Mouse (Mus musculus) MEL (cell line): ENCODE data around the gene Bcas3. TPM values are rescaled to one million over a fixed set of nuclear protein-coding genes. Genes with fewer than 3 reads are reported as not detected.

Source experiments
- DNase-seq: peaks from one replicate; pipeline ENCODE4 v3.0.0; 2011; ENCODE audit warnings: low read depth, low spot score
- H3K27ac ChIP-seq: 2 replicates; pipeline ENCODE4 v1.5.1; 2012; ENCODE audit warnings: low read depth, mild to moderate bottlenecking, control low read depth, low read length, moderate library complexity; ENCODE audit not compliant: control insufficient read depth
- H3K27me3 ChIP-seq, 2 experiments: fragments of 150-350 bp in 1 of 2; sonication (generic) in 1 of 2; 2 replicates each; pipeline ENCODE4 v1.6.1; 2012; ENCODE audit warnings: low read length in 2 of 2, mild to moderate bottlenecking in 2 of 2, improper control_type of control experiment in 1 of 2, moderate library complexity in 1 of 2; ENCODE audit not compliant: insufficient read depth in 2 of 2, control insufficient read depth in 1 of 2
- H3K36me3 ChIP-seq, 2 experiments: 2 replicates each; pipeline ENCODE4 v1.6.1; 2012 to 2014; ENCODE audit warnings: low read length in 2 of 2, improper control_type of control experiment in 1 of 2, inconsistent platforms in 1 of 2, mild to moderate bottlenecking in 1 of 2; ENCODE audit not compliant: insufficient read depth in 2 of 2, control insufficient read depth in 1 of 2
- H3K4me1 ChIP-seq, 2 experiments: fragments of 150-350 bp in 1 of 2; sonication (generic) in 1 of 2; 2 replicates each; pipeline ENCODE4 v1.6.1; 2012; ENCODE audit warnings: low read length in 2 of 2, improper control_type of control experiment in 1 of 2, mild to moderate bottlenecking in 1 of 2; ENCODE audit not compliant: insufficient read depth in 2 of 2, control insufficient read depth in 1 of 2
- H3K4me3 ChIP-seq, 2 experiments: fragments of 150-350 bp in 1 of 2; sonication (generic) in 1 of 2; 2 replicates each; pipeline ENCODE4 v1.5.1; 2012; ENCODE audit warnings: low read depth in 2 of 2, low read length in 2 of 2, mild to moderate bottlenecking in 2 of 2, moderate library complexity in 2 of 2, control low read depth in 1 of 2, improper control_type of control experiment in 1 of 2; ENCODE audit not compliant: control insufficient read depth in 1 of 2, insufficient read depth in 1 of 2
- H3K79me2 ChIP-seq: 2 replicates; pipeline ENCODE4 v1.6.1; 2012; ENCODE audit warnings: mild to moderate bottlenecking, low read length, moderate library complexity; ENCODE audit not compliant: control insufficient read depth, poor library complexity, insufficient read depth
- H3K9ac ChIP-seq: 2 replicates; pipeline ENCODE4 v1.6.1; 2012; ENCODE audit warnings: low read depth, mild to moderate bottlenecking, control low read depth, low read length, moderate library complexity; ENCODE audit not compliant: control insufficient read depth, poor library complexity, severe bottlenecking
- H3K9me3 ChIP-seq: fragments of 150-350 bp; sonication (generic); replicated peaks from 2 replicates; pipeline ENCODE4 v1.6.1; 2012; ENCODE audit warnings: mild to moderate bottlenecking, low read length, improper control_type of control experiment, moderate library complexity; ENCODE audit not compliant: insufficient read depth
- CHD1 ChIP-seq: IDR thresholded peaks from 2 replicates; pipeline ENCODE4 v1.6.1; 2012; ENCODE audit warnings: low read depth, mild to moderate bottlenecking, inconsistent platforms, low read length, improper control_type of control experiment
- CHD2 ChIP-seq: IDR thresholded peaks from 2 replicates; pipeline ENCODE4 v1.6.1; 2011; ENCODE audit warnings: low read length, improper control_type of control experiment
- CTCF ChIP-seq, 3 experiments: IDR thresholded peaks in 2 of 3; conservative IDR thresholded peaks in 1 of 3; 2 replicates each; pipeline ENCODE4 v1.5.1; 2011 to 2012; ENCODE audit warnings: low read length in 3 of 3, low read depth in 2 of 3, mild to moderate bottlenecking in 2 of 3, improper control_type of control experiment in 1 of 3, inconsistent platforms in 1 of 3, mixed read lengths in 1 of 3, moderate library complexity in 1 of 3; ENCODE audit not compliant: control insufficient read depth in 1 of 3, insufficient read depth in 1 of 3, poor library complexity in 1 of 3, severe bottlenecking in 1 of 3
- E2F4 ChIP-seq: IDR thresholded peaks from 2 replicates; pipeline ENCODE4 v1.6.1; 2011; ENCODE audit warnings: low read depth, low read length, improper control_type of control experiment, borderline replicate concordance
- ELF1 ChIP-seq: IDR thresholded peaks from 2 replicates; pipeline ENCODE4 v1.6.1; 2014; ENCODE audit warnings: low read depth, mild to moderate bottlenecking, inconsistent platforms, low read length, improper control_type of control experiment, moderate library complexity
- EP300 ChIP-seq, 2 experiments: IDR thresholded peaks; 2 replicates each; pipeline ENCODE4 v1.6.1; 2011; ENCODE audit warnings: improper control_type of control experiment in 2 of 2, low read length in 2 of 2, low read depth in 1 of 2, mild to moderate bottlenecking in 1 of 2
- GATA1 ChIP-seq: IDR thresholded peaks from 2 replicates; pipeline ENCODE4 v1.6.1; 2011; ENCODE audit warnings: low read depth, low read length, improper control_type of control experiment
- HCFC1 ChIP-seq: IDR thresholded peaks from 2 replicates; pipeline ENCODE4 v1.6.1; 2012; ENCODE audit warnings: low read depth, mild to moderate bottlenecking, inconsistent platforms, low read length, improper control_type of control experiment, moderate library complexity
- JUND ChIP-seq: IDR thresholded peaks from 2 replicates; pipeline ENCODE4 v1.6.1; 2011; ENCODE audit warnings: low read depth, mild to moderate bottlenecking, improper control_type of control experiment, low read length
- KAT2A ChIP-seq: conservative IDR thresholded peaks from 2 replicates; pipeline ENCODE4 v1.6.1; 2012; ENCODE audit warnings: low read depth, low read length, improper control_type of control experiment, inconsistent platforms
- MAFK ChIP-seq: IDR thresholded peaks from 2 replicates; pipeline ENCODE4 v1.6.1; 2011; ENCODE audit warnings: low read depth, mild to moderate bottlenecking, low read length, improper control_type of control experiment, borderline replicate concordance
- MAX ChIP-seq: IDR thresholded peaks from 2 replicates; pipeline ENCODE4 v1.6.1; 2011; ENCODE audit warnings: low read length, improper control_type of control experiment
- MAZ ChIP-seq: IDR thresholded peaks from 2 replicates; pipeline ENCODE4 v1.6.1; 2012; ENCODE audit warnings: low read depth, mild to moderate bottlenecking, inconsistent platforms, low read length, improper control_type of control experiment
- MEF2A ChIP-seq: IDR thresholded peaks from 2 replicates; pipeline ENCODE4 v1.6.1; 2014; ENCODE audit warnings: low read depth, mild to moderate bottlenecking, inconsistent platforms, low read length, improper control_type of control experiment; ENCODE audit not compliant: poor library complexity, insufficient replicate concordance, severe bottlenecking; ENCODE audit errors: extremely low read depth
- MXI1 ChIP-seq: IDR thresholded peaks from 2 replicates; pipeline ENCODE4 v1.6.1; 2011; ENCODE audit warnings: mild to moderate bottlenecking, low read depth, low read length, improper control_type of control experiment
- NRF1 ChIP-seq: IDR thresholded peaks from 2 replicates; pipeline ENCODE4 v1.6.1; 2014; ENCODE audit warnings: low read depth, mild to moderate bottlenecking, inconsistent platforms, low read length, improper control_type of control experiment, moderate library complexity; ENCODE audit not compliant: poor library complexity, insufficient read depth, severe bottlenecking
- POLR2A ChIP-seq, 2 experiments: IDR thresholded peaks; 2 replicates each; pipeline ENCODE4 v1.6.1; 2011 to 2012; ENCODE audit warnings: low read length in 2 of 2, mild to moderate bottlenecking in 2 of 2, control low read depth in 1 of 2, improper control_type of control experiment in 1 of 2, low read depth in 1 of 2, moderate library complexity in 1 of 2; ENCODE audit not compliant: control insufficient read depth in 1 of 2, insufficient read depth in 1 of 2, poor library complexity in 1 of 2
- POLR2AphosphoS2 ChIP-seq: IDR thresholded peaks from 2 replicates; pipeline ENCODE4 v1.6.1; 2011; ENCODE audit warnings: low read length, improper control_type of control experiment
- POLR2AphosphoS5 ChIP-seq: IDR thresholded peaks from 2 replicates; pipeline ENCODE4 v1.6.1; 2012; ENCODE audit warnings: low read depth, borderline replicate concordance, mild to moderate bottlenecking, inconsistent platforms, low read length, moderate library complexity, mixed read lengths
- RAD21 ChIP-seq: IDR thresholded peaks from 2 replicates; pipeline ENCODE4 v1.6.1; 2011; ENCODE audit warnings: mild to moderate bottlenecking, low read depth, low read length, improper control_type of control experiment
- SIN3A ChIP-seq: IDR thresholded peaks from 2 replicates; pipeline ENCODE4 v1.6.1; 2012; ENCODE audit warnings: low read length, improper control_type of control experiment, inconsistent platforms
- TBP ChIP-seq: IDR thresholded peaks from 2 replicates; pipeline ENCODE4 v1.8.0; 2011; ENCODE audit warnings: low read depth, low read length, improper control_type of control experiment
- TCF12 ChIP-seq: IDR thresholded peaks from 2 replicates; pipeline ENCODE4 v1.6.1; 2014; ENCODE audit warnings: low read depth, mild to moderate bottlenecking, inconsistent platforms, low read length, improper control_type of control experiment, moderate library complexity
- USF1 ChIP-seq: IDR thresholded peaks from 2 replicates; pipeline ENCODE4 v1.6.1; 2014; ENCODE audit warnings: low read depth, mild to moderate bottlenecking, inconsistent platforms, low read length, improper control_type of control experiment, moderate library complexity
- ZC3H11A ChIP-seq: IDR thresholded peaks from 2 replicates; pipeline ENCODE4 v1.6.1; 2012; ENCODE audit warnings: low read depth, mild to moderate bottlenecking, inconsistent platforms, low read length, improper control_type of control experiment
- ZMIZ1 ChIP-seq: IDR thresholded peaks from 2 replicates; pipeline ENCODE4 v1.6.1; 2012; ENCODE audit warnings: low read depth, mild to moderate bottlenecking, inconsistent platforms, low read length, improper control_type of control experiment, moderate library complexity
- ZNF384 ChIP-seq: IDR thresholded peaks from 2 replicates; pipeline ENCODE4 v1.6.1; 2012; ENCODE audit warnings: low read depth, mild to moderate bottlenecking, inconsistent platforms, low read length, improper control_type of control experiment
- polyA plus RNA-seq, 2 experiments: library from polyadenylated mRNA; stranded (reverse) in 1 of 2; unstranded in 1 of 2; fragments of >175 nt in 1 of 2; fragments of >200 nt in 1 of 2; gene quantifications; 2 replicates each; pipeline versions ENCODE4 v1.2.1 to v1.2.4; 2012; ENCODE audit warnings: low replicate concordance in 2 of 2, low read depth in 1 of 2; ENCODE audit not compliant: insufficient read length in 2 of 2, insufficient read depth in 1 of 2, missing spikeins in 1 of 2
- total RNA-seq: library from RNA; depleted of rRNA; stranded (reverse); fragments of 300-350 nt; gene quantifications from 2 replicates; pipeline ENCODE4 v1.2.3, GENCODE M21; 2012

Bcas3 gene
- total and polyA plus RNA-seq, 3 experiments: 8.6 to 14.7 TPM; not detected in 1

DNA sequence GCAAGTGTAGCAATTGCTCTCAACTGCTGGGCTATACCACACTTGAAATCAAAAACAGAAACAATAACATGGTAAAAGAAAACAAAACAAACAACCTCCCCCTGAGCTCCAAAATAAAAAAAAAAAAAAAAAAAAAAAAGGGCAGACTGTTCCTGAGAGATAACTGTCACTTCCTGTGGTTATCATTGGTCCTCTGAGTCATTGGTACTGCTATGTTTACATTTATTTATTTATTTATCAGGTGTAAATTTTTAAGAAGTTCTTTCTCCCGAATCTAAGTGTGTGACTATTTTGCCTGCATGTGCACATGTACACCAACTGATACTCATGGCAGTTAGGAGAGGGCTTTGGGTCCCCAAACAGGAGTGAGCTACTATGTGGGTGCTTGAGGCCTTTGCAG is 202.1 kb downstream of the Bcas3 start (continued):
- TF ChIP-seq MAX (no peak), SIN3A (no peak; the same call in 1 of the 2 replicates), NRF1 (no peak), KAT2A (no peak), POLR2AphosphoS5 (no peak), MEF2A (no peak), POLR2A (IDR thresholded peaks at IDR 0.05; ENCODE audit: control insufficient read depth in 1 of 2, insufficient read depth in 1 of 2, low read depth in 1 of 2, low read length in 2 of 2, poor library complexity in 1 of 2) (no peak), CHD1 (no peak), ZNF384 (peak; percentile 97), MAZ (no peak), HCFC1 (0 out of 2 replicates have a peak, but pooled peaks have one; percentile 54), E2F4 (no peak)

DNA sequence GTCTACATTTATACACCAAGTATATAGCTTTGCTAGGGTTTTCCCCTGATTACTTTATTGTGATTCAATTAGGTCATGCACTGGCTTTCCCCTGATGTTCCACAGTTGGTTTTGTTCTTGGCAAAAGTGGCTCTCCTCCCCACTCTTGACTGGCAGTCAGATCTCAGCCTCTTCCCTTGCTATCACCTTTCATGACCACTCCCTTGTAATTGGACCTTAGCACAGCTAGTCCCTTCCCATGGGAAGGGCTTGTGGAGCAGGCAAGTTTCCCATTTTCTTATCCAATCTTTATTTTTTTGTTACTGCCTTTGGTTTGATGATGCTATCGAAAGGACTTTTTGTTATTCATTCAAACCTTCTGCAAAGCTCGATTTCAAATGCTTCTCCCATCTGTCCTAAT is 202.8 kb downstream of the Bcas3 start:
- Histone ChIP-seq H3K27me3 (no peaks in the 10 kb centered on the region), H3K4me3 (no peak overlapping the region)
- DNase-seq: no peak

More for the DNA sequence above, 202.8 kb downstream of the Bcas3 start:
- no peak overlapping the region for H3K9ac ChIP-seq
- no peaks in the 10 kb centered on the region for H3K9me3 ChIP-seq
- peaks cover 0 to 13% of the 10 kb centered on the region in 2 experiments; a peak in 3 of 4 replicates for H3K4me1 ChIP-seq
- no peaks in the 10 kb centered on the region for H3K79me2 ChIP-seq
- no peak for TF ChIP-seq TBP
- TF ChIP-seq ZC3H11A: no peak
- no peak for TF ChIP-seq POLR2AphosphoS2
- no peak for TF ChIP-seq USF1
- TF ChIP-seq MAFK: no peak
- no peak for TF ChIP-seq GATA1
- no peak for TF ChIP-seq CHD2
- no peak for TF ChIP-seq EP300 (IDR thresholded peaks at IDR 0.05; ENCODE audit: low read depth in 1 of 2, low read length in 2 of 2)
- no peak for TF ChIP-seq TCF12
- no peak for TF ChIP-seq MXI1
- TF ChIP-seq MAX: no peak
- no peak for TF ChIP-seq CHD1
- TF ChIP-seq JUND: no peak
- no peak for TF ChIP-seq ELF1
- no peak for TF ChIP-seq NRF1
- TF ChIP-seq ZMIZ1: no peak
- TF ChIP-seq CTCF (IDR thresholded peaks at IDR 0.05 in 2 of 3, conservative IDR thresholded peaks at IDR 0.05 in 1 of 3; ENCODE audit: control insufficient read depth in 1 of 3, insufficient read depth in 1 of 3, low read depth in 2 of 3, low read length in 3 of 3, poor library complexity in 1 of 3, severe bottlenecking in 1 of 3): no peak
- no peak for TF ChIP-seq POLR2AphosphoS5
- TF ChIP-seq RAD21: no peak
- TF ChIP-seq POLR2A (IDR thresholded peaks at IDR 0.05; ENCODE audit: control insufficient read depth in 1 of 2, insufficient read depth in 1 of 2, low read depth in 1 of 2, low read length in 2 of 2, poor library complexity in 1 of 2): no peak
- no peak overlapping the region for H3K27ac ChIP-seq
- H3K36me3 ChIP-seq: peaks cover 0 to 10% of the 10 kb centered on the region in 2 experiments; a peak in 2 of 4 replicates
